Mouse (Mus musculus) cortical plate, adult 2 months (tissue): ENCODE measurements around the gene Gpatch11.

ENCODE experiments used
- CTCF ChIP-seq: fragments of 200-500 bp; IDR thresholded peaks from 2 replicates; pipeline ENCODE4 v1.5.1; 2011; ENCODE audit warnings: mild to moderate bottlenecking, control low read depth, low read length; ENCODE audit not compliant: insufficient read depth; ENCODE audit errors: extremely low read depth
- POLR2A ChIP-seq: fragments of 200-500 bp; IDR thresholded peaks from 2 replicates; pipeline ENCODE4 v1.6.1; 2011; ENCODE audit warnings: mild to moderate bottlenecking, low read length, control low read depth; ENCODE audit not compliant: insufficient read depth; ENCODE audit errors: extremely low read depth

- peak; percentile 31; the same call in 1 of the 2 replicates for TF ChIP-seq CTCF
- TF ChIP-seq POLR2A: no peak
Measured at GRCm38 (mm10) chr17:78895394-78895793, 60.0 kb downstream of the Gpatch11 start.
